Mouse (Mus musculus): ENCODE results near the gene Trex1. TPM values are rescaled to one million over a fixed set of nuclear protein-coding genes. Genes with fewer than 3 reads are reported as not detected.

The Trex1 gene
- polyA plus RNA-seq (2014; fragmentation: Nextera tagmentation; extraction: Ambion mirVana), result 11.1 and 11.9 TPM in 2 replicates

DNA sequence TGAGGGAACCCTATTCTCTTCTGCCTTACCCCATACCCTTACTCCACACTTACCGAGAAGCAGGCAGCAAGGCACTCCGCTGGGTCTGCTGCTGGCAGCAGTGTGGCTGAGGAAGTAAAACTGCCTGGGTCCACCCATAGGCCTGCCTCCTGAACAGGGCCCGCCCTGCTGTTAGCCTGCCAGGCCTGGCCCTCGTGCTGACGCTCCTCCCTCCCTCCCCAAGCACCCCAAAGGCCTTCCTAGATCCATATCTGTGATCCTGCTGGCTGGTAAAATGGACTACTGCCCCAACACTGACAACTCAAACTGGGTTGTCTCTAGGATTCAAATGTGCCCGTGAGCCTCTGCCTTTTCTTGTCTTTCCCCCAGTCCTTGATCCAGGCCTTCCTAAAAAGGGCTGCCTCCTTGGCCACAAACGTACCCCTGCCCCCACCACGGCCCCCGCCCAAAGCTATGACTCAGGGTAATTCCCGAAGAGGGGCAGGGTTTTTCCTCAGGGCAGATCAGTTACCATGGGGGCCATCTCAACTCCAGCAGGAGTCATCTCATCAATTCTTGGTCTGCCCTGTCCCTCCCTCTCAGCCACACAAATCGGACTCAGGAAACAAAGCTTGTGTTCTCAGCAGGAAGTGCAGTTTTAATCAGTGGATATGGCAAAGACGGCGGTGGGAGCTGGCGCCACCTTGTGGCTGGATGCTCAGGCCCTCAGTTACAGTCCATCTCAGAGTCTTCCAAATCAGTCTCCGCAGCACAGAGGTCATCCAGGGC lies at the start of gene Trex1:
TSS of gene Trex1 (minus strand) at position 599 of the 768 bp plus-strand sequence.
- Histone ChIP-seq H3K4me1 (ENCODE audit: control insufficient read depth, insufficient read depth, low read length) (0 out of 2 replicates have a peak, but pooled peaks cover 2% of the 10 kb centered on the region), H3K9me3 (replicated peaks; ENCODE audit: control insufficient read depth, low read length) (no peaks in the 10 kb centered on the region), H3K27me3 (replicated peaks; ENCODE audit: control insufficient read depth, insufficient read depth, low read length) (no peaks in the 10 kb centered on the region), H3K4me3 (ENCODE audit: low read depth, low read length) (peak within 1 kb of the TSS; percentile 21), H3K36me3 (ENCODE audit: control insufficient read depth, insufficient read depth, low read length) (peaks cover 66% of the 10 kb centered on the region), H3K27ac (ENCODE audit: low read depth, low read length) (peak within 1 kb of the TSS; percentile 65), H3K9ac (ENCODE audit: low read length) (peak within 1 kb of the TSS; percentile 64), H3K4me2 (ENCODE audit: low read length) (peak within 1 kb of the TSS; percentile 44)
- DNase-seq (ENCODE audit: low spot score) (peak; percentile 86), ATAC-seq (peak; percentile 72)
- WGBS, result 25% methylated on average over 15 of the region's 15 CpGs

DNA sequence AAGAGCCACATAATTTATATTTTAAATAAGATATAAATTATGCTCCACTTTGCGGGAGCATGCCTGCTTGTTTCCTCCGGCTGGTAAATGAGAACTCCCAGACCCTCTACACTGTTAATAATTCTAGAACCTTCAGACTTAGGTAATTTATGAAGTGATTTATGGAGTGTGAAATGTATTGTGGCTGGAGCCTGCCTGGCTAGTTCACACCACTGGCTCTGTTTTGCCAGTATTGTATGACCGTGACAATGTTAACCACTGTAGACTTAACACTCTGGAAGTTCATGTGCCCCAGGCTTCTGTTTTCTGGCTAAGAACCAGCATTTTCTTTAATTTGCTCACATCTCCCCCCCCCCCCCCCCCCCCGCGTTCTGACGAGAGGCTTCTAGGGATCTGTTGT lies 47.8 kb upstream of the Trex1 start:
- no peaks in the 10 kb centered on the region for H3K9me3 ChIP-seq (replicated peaks; ENCODE audit: control insufficient read depth, low read length)
- H3K4me2 ChIP-seq (ENCODE audit: low read length), result no peak overlapping the region
- no peak overlapping the region for H3K27ac ChIP-seq (ENCODE audit: low read depth, low read length)
- DNase-seq (ENCODE audit: low spot score) (no peak), ATAC-seq (no peak)
- no peaks in the 10 kb centered on the region for H3K27me3 ChIP-seq (replicated peaks; ENCODE audit: control insufficient read depth, insufficient read depth, low read length)
- WGBS, result 73% methylated on average over 5 of the region's 6 CpGs
- peaks cover 99% of the 10 kb centered on the region for H3K36me3 ChIP-seq (ENCODE audit: control insufficient read depth, insufficient read depth, low read length)
- H3K4me3 ChIP-seq (ENCODE audit: low read depth, low read length), result no peak overlapping the region
- H3K9ac ChIP-seq (ENCODE audit: low read length), result no peak overlapping the region
- no peaks in the 10 kb centered on the region for H3K4me1 ChIP-seq (ENCODE audit: control insufficient read depth, insufficient read depth, low read length)

GRCm38 (mm10) chr9:109105648-109106047 lies 46.1 kb upstream of the Trex1 start:
- H3K9me3 ChIP-seq (replicated peaks; ENCODE audit: control insufficient read depth, low read length), result no peaks in the 10 kb centered on the region
- no peak overlapping the region for H3K27ac ChIP-seq (ENCODE audit: low read depth, low read length)
- no peaks in the 10 kb centered on the region for H3K27me3 ChIP-seq (replicated peaks; ENCODE audit: control insufficient read depth, insufficient read depth, low read length)
- no peak overlapping the region for H3K4me2 ChIP-seq (ENCODE audit: low read length)
- no peak for ATAC-seq
- no peak overlapping the region for H3K4me3 ChIP-seq (ENCODE audit: low read depth, low read length)
- no peaks in the 10 kb centered on the region for H3K4me1 ChIP-seq (ENCODE audit: control insufficient read depth, insufficient read depth, low read length)
- no peak for DNase-seq (ENCODE audit: low spot score)
- H3K36me3 ChIP-seq (ENCODE audit: control insufficient read depth, insufficient read depth, low read length), result peaks cover 98% of the 10 kb centered on the region
- WGBS, result 94% methylated on average over 12 of the region's 12 CpGs
- peak overlapping the region; percentile 17; the same call in 1 of the 2 replicates for H3K9ac ChIP-seq (ENCODE audit: low read length)

DNA sequence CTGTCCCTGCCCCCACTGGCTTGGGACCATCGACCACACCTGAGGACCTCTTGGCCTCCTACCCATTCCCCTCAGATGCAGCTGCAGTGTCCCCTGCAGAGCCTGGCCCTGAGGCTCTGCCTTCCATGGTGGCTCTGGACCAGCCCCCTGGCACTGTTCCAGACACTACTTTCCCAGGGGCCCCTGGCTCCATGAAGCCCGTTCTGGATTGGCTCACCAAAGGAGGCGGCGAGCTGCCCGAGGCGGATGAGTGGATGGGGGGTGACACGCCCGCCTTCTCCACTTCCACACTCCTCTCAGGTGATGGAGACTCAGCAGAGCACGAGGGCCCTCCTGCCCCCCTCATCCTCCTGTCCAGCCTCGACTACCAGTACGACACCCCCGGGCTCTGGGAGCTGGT lies 45.5 kb upstream of the Trex1 start:
- H3K4me2 ChIP-seq (ENCODE audit: low read length), result no peak overlapping the region
- peak; percentile 53 for ATAC-seq
- peak; percentile 46 for DNase-seq (ENCODE audit: low spot score)
- no peaks in the 10 kb centered on the region for H3K9me3 ChIP-seq (replicated peaks; ENCODE audit: control insufficient read depth, low read length)
- peaks cover 98% of the 10 kb centered on the region for H3K36me3 ChIP-seq (ENCODE audit: control insufficient read depth, insufficient read depth, low read length)
- no peak overlapping the region for H3K9ac ChIP-seq (ENCODE audit: low read length)
- 65% methylated on average over 12 of the region's 12 CpGs for WGBS
- no peak overlapping the region for H3K4me3 ChIP-seq (ENCODE audit: low read depth, low read length)
- no peaks in the 10 kb centered on the region for H3K4me1 ChIP-seq (ENCODE audit: control insufficient read depth, insufficient read depth, low read length)
- no peak overlapping the region; the same call in 1 of the 2 replicates for H3K27ac ChIP-seq (ENCODE audit: low read depth, low read length)
- H3K27me3 ChIP-seq (replicated peaks; ENCODE audit: control insufficient read depth, insufficient read depth, low read length), result no peaks in the 10 kb centered on the region

GRCm38 (mm10) chr9:109104083-109104482 lies 44.5 kb upstream of the Trex1 start:
- no peaks in the 10 kb centered on the region for H3K27me3 ChIP-seq (replicated peaks; ENCODE audit: control insufficient read depth, insufficient read depth, low read length)
- WGBS, result 88% methylated on average over 9 of the region's 9 CpGs
- H3K4me1 ChIP-seq (ENCODE audit: control insufficient read depth, insufficient read depth, low read length), result peaks cover 1% of the 10 kb centered on the region; the same call in 1 of the 2 replicates
- no peak overlapping the region for H3K4me2 ChIP-seq (ENCODE audit: low read length)
- no peak for ATAC-seq
- H3K27ac ChIP-seq (ENCODE audit: low read depth, low read length), result no peak overlapping the region
- no peak overlapping the region for H3K9ac ChIP-seq (ENCODE audit: low read length)
- no peak for DNase-seq (ENCODE audit: low spot score)
- H3K36me3 ChIP-seq (ENCODE audit: control insufficient read depth, insufficient read depth, low read length), result peaks cover 98% of the 10 kb centered on the region
- no peaks in the 10 kb centered on the region for H3K9me3 ChIP-seq (replicated peaks; ENCODE audit: control insufficient read depth, low read length)
- H3K4me3 ChIP-seq (ENCODE audit: low read depth, low read length), result no peak overlapping the region

GRCm38 (mm10) chr9:109103250-109103649 lies 43.7 kb upstream of the Trex1 start:
- H3K4me2 ChIP-seq (ENCODE audit: low read length), result no peak overlapping the region
- H3K36me3 ChIP-seq (ENCODE audit: control insufficient read depth, insufficient read depth, low read length), result peaks cover 90% of the 10 kb centered on the region
- WGBS, result 78% methylated on average over 7 of the region's 7 CpGs

GRCm38 (mm10) chr9:109102541-109102940 lies 43.0 kb upstream of the Trex1 start:
- Histone ChIP-seq H3K9me3 (replicated peaks; ENCODE audit: control insufficient read depth, low read length) (no peaks in the 10 kb centered on the region), H3K9ac (ENCODE audit: low read length) (no peak overlapping the region), H3K4me1 (ENCODE audit: control insufficient read depth, insufficient read depth, low read length) (peaks cover 17% of the 10 kb centered on the region), H3K4me2 (ENCODE audit: low read length) (no peak overlapping the region), H3K36me3 (ENCODE audit: control insufficient read depth, insufficient read depth, low read length) (peaks cover 83% of the 10 kb centered on the region), H3K27ac (ENCODE audit: low read depth, low read length) (no peak overlapping the region), H3K4me3 (ENCODE audit: low read depth, low read length) (no peak overlapping the region), H3K27me3 (replicated peaks; ENCODE audit: control insufficient read depth, insufficient read depth, low read length) (no peaks in the 10 kb centered on the region)
- WGBS, result 94% methylated on average over 3 of the region's 3 CpGs
- DNase-seq (ENCODE audit: low spot score), result no peak
- no peak for ATAC-seq

More at GRCm38 (mm10) chr9:109103250-109103649, 43.7 kb upstream of the Trex1 start:
- H3K4me3 ChIP-seq (ENCODE audit: low read depth, low read length), result no peak overlapping the region
- H3K9me3 ChIP-seq (replicated peaks; ENCODE audit: control insufficient read depth, low read length), result no peaks in the 10 kb centered on the region
- ATAC-seq (no peak), DNase-seq (ENCODE audit: low spot score) (no peak)
- peaks cover 10% of the 10 kb centered on the region for H3K4me1 ChIP-seq (ENCODE audit: control insufficient read depth, insufficient read depth, low read length)
- H3K27ac ChIP-seq (ENCODE audit: low read depth, low read length), result no peak overlapping the region
- H3K27me3 ChIP-seq (replicated peaks; ENCODE audit: control insufficient read depth, insufficient read depth, low read length), result no peaks in the 10 kb centered on the region
- H3K9ac ChIP-seq (ENCODE audit: low read length), result no peak overlapping the region

GRCm38 (mm10) chr9:109101933-109102445 lies 42.5 kb upstream of the Trex1 start:
- Histone ChIP-seq H3K27ac (ENCODE audit: low read depth, low read length) (no peak overlapping the region), H3K4me3 (ENCODE audit: low read depth, low read length) (no peak overlapping the region), H3K9ac (ENCODE audit: low read length) (no peak overlapping the region), H3K9me3 (replicated peaks; ENCODE audit: control insufficient read depth, low read length) (no peaks in the 10 kb centered on the region), H3K27me3 (replicated peaks; ENCODE audit: control insufficient read depth, insufficient read depth, low read length) (no peaks in the 10 kb centered on the region), H3K4me2 (ENCODE audit: low read length) (no peak overlapping the region), H3K36me3 (ENCODE audit: control insufficient read depth, insufficient read depth, low read length) (peaks cover 78% of the 10 kb centered on the region), H3K4me1 (ENCODE audit: control insufficient read depth, insufficient read depth, low read length) (peaks cover 22% of the 10 kb centered on the region)
- no peak for DNase-seq (ENCODE audit: low spot score)
- 91% methylated on average over 5 of the region's 5 CpGs for WGBS
- no peak for ATAC-seq

DNA sequence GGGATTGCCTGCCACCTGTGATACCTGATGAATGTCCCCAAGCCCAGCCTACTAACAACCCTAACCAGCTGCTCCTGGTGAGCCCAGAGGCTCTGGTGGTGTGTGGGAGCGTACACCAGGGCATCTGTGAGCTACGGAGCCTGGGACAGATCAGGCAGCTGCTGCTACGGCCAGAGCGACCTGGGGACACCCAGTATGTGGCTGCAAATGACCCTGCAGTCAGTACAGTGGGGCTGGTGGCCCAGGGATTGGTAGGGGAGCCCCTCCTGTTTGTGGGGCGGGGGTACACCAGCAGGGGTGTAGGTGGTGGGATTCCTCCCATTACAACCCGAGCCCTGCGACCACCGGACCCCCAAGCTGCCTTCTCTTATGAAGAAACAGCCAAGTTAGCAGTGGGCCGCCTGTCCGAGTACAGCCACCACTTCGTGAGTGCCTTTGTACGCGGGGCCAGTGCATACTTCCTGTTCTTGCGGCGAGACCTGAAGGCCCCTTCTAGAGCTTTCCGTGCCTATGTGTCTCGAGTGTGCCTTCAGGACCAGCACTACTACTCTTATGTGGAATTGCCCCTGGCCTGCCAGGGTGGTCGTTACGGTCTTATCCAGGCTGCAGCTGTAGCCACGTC lies 40.9 kb upstream of the Trex1 start:
- WGBS, result 94% methylated on average over 18 of the region's 20 CpGs
- H3K27ac ChIP-seq (ENCODE audit: low read depth, low read length), result no peak overlapping the region
- no peak overlapping the region for H3K4me3 ChIP-seq (ENCODE audit: low read depth, low read length)
- H3K9ac ChIP-seq (ENCODE audit: low read length), result no peak overlapping the region
- DNase-seq (ENCODE audit: low spot score) (no peak), ATAC-seq (no peak)
- H3K9me3 ChIP-seq (replicated peaks; ENCODE audit: control insufficient read depth, low read length), result no peaks in the 10 kb centered on the region
- peaks cover 63% of the 10 kb centered on the region for H3K36me3 ChIP-seq (ENCODE audit: control insufficient read depth, insufficient read depth, low read length)
- no peak overlapping the region for H3K4me2 ChIP-seq (ENCODE audit: low read length)
- H3K4me1 ChIP-seq (ENCODE audit: control insufficient read depth, insufficient read depth, low read length), result peaks cover 23% of the 10 kb centered on the region
- no peaks in the 10 kb centered on the region for H3K27me3 ChIP-seq (replicated peaks; ENCODE audit: control insufficient read depth, insufficient read depth, low read length)
